Mouse (Mus musculus): Measurements from ENCODE around the gene Phlda2.

DNA sequence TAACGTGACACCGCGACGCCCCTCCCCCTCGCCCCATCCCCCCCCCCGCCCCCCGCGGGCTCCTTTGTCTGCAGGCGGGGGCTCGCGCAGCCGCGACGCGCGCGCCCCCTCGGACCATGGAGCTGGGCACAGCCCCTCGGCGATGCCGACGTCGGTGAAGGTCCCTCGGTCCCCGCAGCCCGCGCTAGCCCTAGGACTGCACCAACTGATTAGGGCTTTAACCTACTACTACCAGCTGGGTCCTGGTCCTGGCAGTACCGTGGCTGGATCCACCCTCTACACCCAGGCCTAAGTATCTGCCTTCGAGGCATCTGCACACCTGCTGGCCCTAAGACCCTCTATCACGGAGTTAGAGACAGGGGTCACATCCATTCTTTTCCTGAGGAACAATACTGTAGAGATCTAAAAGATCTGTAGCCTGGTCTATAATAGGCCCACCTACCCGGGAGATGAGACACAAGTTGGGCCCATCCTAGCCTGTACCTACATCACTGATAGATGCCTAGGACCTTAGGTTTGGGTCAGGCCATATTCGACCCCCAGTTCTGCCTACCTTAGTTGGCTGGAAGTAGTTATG is 41.6 kb downstream of the Phlda2 start:
- TF ChIP-seq CTCF (IDR thresholded peaks at IDR 0.05; ENCODE audit: low read depth, low read length) (no peak), GATA2 (IDR thresholded peaks at IDR 0.05; ENCODE audit: borderline replicate concordance, low read depth, low read length) (no peak), GATA1 (IDR thresholded peaks at IDR 0.05; ENCODE audit: borderline replicate concordance, low read length) (no peak), POLR2AphosphoS5 (IDR thresholded peaks at IDR 0.05; ENCODE audit: insufficient replicate concordance, low read depth, low read length) (no peak)

Data from G1E (cell line).